Mouse (Mus musculus): Measurements from ENCODE around the gene Stab2.

GRCm38 (mm10) chr10:86934376-86934775 lies 73.4 kb downstream of the Stab2 start:
- TF ChIP-seq CHD2 (IDR thresholded peaks at IDR 0.05; ENCODE audit: low read depth, low read length) (no peak), ZC3H11A (IDR thresholded peaks at IDR 0.05; ENCODE audit: borderline replicate concordance, low read depth, low read length) (no peak), HCFC1 (IDR thresholded peaks at IDR 0.05; ENCODE audit: borderline replicate concordance, insufficient read depth, low read length) (no peak), ZNF384 (IDR thresholded peaks at IDR 0.05; ENCODE audit: low read depth, low read length) (no peak), MAFK (IDR thresholded peaks at IDR 0.05; ENCODE audit: insufficient read depth, low read depth, low read length) (no peak)
